Mouse (Mus musculus): ENCODE results near the gene Amh. TPM values are rescaled to one million over a fixed set of nuclear protein-coding genes. Genes with fewer than 3 reads are reported as not detected.
A peak's percentile ranks its signal among the peaks of the same experiment; 100 is the strongest.

The Amh gene
- polyA plus RNA-seq (2015; fragmentation: Nextera tagmentation; extraction: Ambion mirVana), result not detected in 2 replicates

DNA sequence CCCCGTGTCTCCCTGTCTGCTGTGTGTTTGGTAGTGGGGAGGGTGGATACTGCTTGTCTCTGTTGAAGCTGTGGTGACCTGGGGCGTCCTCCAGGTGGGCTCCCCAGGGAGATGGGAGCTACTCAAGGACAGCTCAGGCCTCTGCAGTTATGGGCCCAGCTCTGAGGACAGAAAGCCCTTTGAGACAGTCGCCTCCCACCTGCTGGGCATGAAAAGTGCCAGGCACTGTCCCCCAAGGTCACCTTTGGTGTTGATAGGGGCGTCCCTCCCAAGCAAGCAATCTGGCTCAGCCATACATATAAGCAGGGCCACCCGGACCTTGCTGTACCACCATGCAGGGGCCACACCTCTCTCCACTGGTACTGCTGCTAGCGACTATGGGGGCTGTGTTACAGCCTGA is at the start of gene Amh:
Amh (plus strand) TSS at position 328 of the 400 bp plus-strand sequence.
- Histone ChIP-seq H3K27me3 (peaks cover 42% of the 10 kb centered on the region), H3K9me3 (no peaks in the 10 kb centered on the region), H3K27ac (no peak within 1 kb of the TSS), H3K36me3 (peaks cover 46% of the 10 kb centered on the region), H3K9ac (replicated peaks) (peak within 1 kb of the TSS; percentile 78; the same call in 1 of the 2 replicates), H3K4me3 (replicated peaks) (0 out of 2 replicates have a peak within 1 kb of the TSS, but pooled peaks have one; percentile 46), H3K4me2 (replicated peaks) (0 out of 2 replicates have a peak within 1 kb of the TSS, but pooled peaks have one; percentile 84), H3K4me1 (replicated peaks) (peaks cover 47% of the 10 kb centered on the region)
- WGBS, result 73% methylated on average over 6 of the region's 6 CpGs
- ATAC-seq, result no peak

- under 1% methylated on average over 54 of the region's 75 CpGs for WGBS
- H3K4me3 ChIP-seq (replicated peaks), result peak overlapping the region; percentile 85
- peak overlapping the region; percentile 84 for H3K27ac ChIP-seq
- peaks cover 61% of the 10 kb centered on the region for H3K4me1 ChIP-seq (replicated peaks)
- H3K36me3 ChIP-seq, result no peaks in the 10 kb centered on the region
- ATAC-seq, result peak; percentile 14
- H3K4me2 ChIP-seq (replicated peaks), result peak overlapping the region; percentile 96
- H3K9ac ChIP-seq (replicated peaks), result peak overlapping the region; percentile 91
- no peaks in the 10 kb centered on the region for H3K27me3 ChIP-seq
- no peaks in the 10 kb centered on the region for H3K9me3 ChIP-seq
Measured at GRCm38 (mm10) chr10:80755291-80756015, 49.6 kb upstream of the Amh start.

DNA sequence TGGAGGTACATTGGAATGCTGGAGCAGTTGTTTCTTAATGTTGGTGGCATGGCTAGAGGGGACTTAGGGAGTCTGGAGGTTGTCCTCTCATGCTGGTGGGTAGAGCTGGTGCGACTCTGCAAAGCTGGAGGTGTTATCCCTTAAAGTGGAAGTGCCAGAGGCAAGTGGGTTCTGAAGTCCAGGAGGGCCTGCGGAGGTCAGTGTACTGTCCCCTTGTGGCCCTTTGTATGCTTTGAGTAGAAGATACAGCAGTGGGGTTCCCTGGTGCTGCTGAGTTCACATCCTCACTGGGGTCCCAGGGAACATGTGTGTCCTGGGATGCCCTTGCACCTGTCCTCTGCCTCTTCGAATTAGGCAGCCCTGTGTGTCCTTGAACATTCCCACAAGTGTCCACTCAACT is 48.9 kb upstream of the Amh start:
- Histone ChIP-seq H3K27me3 (no peaks in the 10 kb centered on the region), H3K4me1 (replicated peaks) (peaks cover 67% of the 10 kb centered on the region), H3K27ac (no peak overlapping the region), H3K9ac (replicated peaks) (peak overlapping the region; percentile 91), H3K36me3 (no peaks in the 10 kb centered on the region), H3K4me2 (replicated peaks) (peak overlapping the region; percentile 96), H3K4me3 (replicated peaks) (peak overlapping the region; percentile 85), H3K9me3 (no peaks in the 10 kb centered on the region)
- ATAC-seq, result no peak
- WGBS, result 41% methylated on average over 3 of the region's 3 CpGs

GRCm38 (mm10) chr10:80756509-80756908 is 48.5 kb upstream of the Amh start:
- Histone ChIP-seq H3K4me1 (replicated peaks) (peaks cover 70% of the 10 kb centered on the region), H3K4me2 (replicated peaks) (peak overlapping the region; percentile 96), H3K36me3 (no peaks in the 10 kb centered on the region), H3K27me3 (no peaks in the 10 kb centered on the region), H3K4me3 (replicated peaks) (peak overlapping the region; percentile 85), H3K27ac (no peak overlapping the region), H3K9ac (replicated peaks) (peak overlapping the region; percentile 91), H3K9me3 (no peaks in the 10 kb centered on the region)
- ATAC-seq, result no peak
- 72% methylated on average over 2 of the region's 2 CpGs for WGBS

GRCm38 (mm10) chr10:80756967-80757366 is 48.1 kb upstream of the Amh start:
- Histone ChIP-seq H3K4me1 (replicated peaks) (peaks cover 69% of the 10 kb centered on the region), H3K4me2 (replicated peaks) (peak overlapping the region; percentile 96), H3K9ac (replicated peaks) (peak overlapping the region; percentile 91), H3K4me3 (replicated peaks) (peak overlapping the region; percentile 85), H3K27ac (no peak overlapping the region), H3K27me3 (no peaks in the 10 kb centered on the region), H3K9me3 (no peaks in the 10 kb centered on the region), H3K36me3 (no peaks in the 10 kb centered on the region)
- no peak for ATAC-seq
- 75% methylated on average over 4 of the region's 4 CpGs for WGBS

DNA sequence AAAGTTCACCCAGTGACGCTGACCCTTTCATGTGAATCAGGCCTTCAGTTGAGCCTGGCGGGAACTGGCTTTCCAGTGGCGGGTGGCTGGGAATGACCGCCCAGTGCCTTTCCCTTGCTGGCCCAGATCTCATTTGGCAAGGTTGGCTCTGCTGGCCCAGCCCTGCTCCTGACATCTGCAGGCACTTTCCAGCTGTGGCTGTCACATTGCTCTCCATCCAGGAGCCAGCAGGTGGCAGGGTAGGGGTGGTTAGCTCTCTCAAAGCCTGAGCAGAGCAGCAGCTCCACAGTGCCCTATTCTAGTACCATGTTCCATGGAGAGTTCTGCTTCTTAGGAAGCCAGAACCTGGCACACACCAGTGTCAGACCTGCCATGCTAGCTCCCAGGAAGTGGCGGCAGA is 47.3 kb upstream of the Amh start:
- peaks cover 62% of the 10 kb centered on the region for H3K4me1 ChIP-seq (replicated peaks)
- H3K9me3 ChIP-seq, result no peaks in the 10 kb centered on the region
- peak overlapping the region; percentile 91; the same call in 1 of the 2 replicates for H3K9ac ChIP-seq (replicated peaks)
- H3K27me3 ChIP-seq, result no peaks in the 10 kb centered on the region
- H3K36me3 ChIP-seq, result no peaks in the 10 kb centered on the region
- 0 out of 2 replicates have a peak overlapping the region, but pooled peaks have one; percentile 3 for H3K4me3 ChIP-seq (replicated peaks)
- WGBS, result 43% methylated on average over 5 of the region's 5 CpGs
- peak overlapping the region; percentile 96 for H3K4me2 ChIP-seq (replicated peaks)
- ATAC-seq, result peak; percentile 12; the same call in 1 of the 2 replicates
- H3K27ac ChIP-seq, result no peak overlapping the region

DNA sequence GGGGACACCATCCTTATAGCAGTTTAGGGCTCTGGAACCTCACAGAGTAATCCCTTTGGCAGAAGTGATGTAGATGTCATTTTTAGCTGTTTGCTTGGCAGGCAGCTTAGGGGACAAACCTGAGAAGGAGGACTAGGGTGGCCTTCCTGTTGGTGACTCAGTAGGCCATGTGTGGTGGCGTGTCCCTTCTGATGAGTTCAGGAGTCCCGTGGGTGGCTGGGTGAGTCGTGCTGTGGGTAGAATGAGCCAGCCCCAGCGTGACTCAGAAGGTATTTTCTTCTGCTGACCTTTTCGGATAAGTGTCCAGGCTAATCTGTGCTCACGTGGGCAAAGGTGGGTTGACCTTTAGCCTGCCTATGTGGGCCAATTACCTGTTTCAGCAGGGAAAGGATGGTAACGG is 46.4 kb upstream of the Amh start:
- 89% methylated on average over 7 of the region's 7 CpGs for WGBS
- no peak overlapping the region for H3K27ac ChIP-seq
- peaks cover 62% of the 10 kb centered on the region for H3K4me1 ChIP-seq (replicated peaks)

GRCm38 (mm10) chr10:80760596-80761524 is 44.2 kb upstream of the Amh start:
- Histone ChIP-seq H3K4me1 (replicated peaks) (peaks cover 55% of the 10 kb centered on the region), H3K4me3 (replicated peaks) (no peak overlapping the region), H3K9ac (replicated peaks) (no peak overlapping the region), H3K9me3 (no peaks in the 10 kb centered on the region), H3K27ac (no peak overlapping the region), H3K36me3 (peaks cover 7% of the 10 kb centered on the region; the same call in 1 of the 2 replicates), H3K4me2 (replicated peaks) (no peak overlapping the region), H3K27me3 (no peaks in the 10 kb centered on the region)
- WGBS, result 92% methylated on average over 4 of the region's 4 CpGs
- ATAC-seq, result no peak

More for the DNA sequence above, 46.4 kb upstream of the Amh start:
- Histone ChIP-seq H3K4me3 (replicated peaks) (no peak overlapping the region), H3K27me3 (no peaks in the 10 kb centered on the region), H3K4me2 (replicated peaks) (no peak overlapping the region), H3K36me3 (no peaks in the 10 kb centered on the region), H3K9me3 (no peaks in the 10 kb centered on the region), H3K9ac (replicated peaks) (peak overlapping the region; percentile 41; the same call in 1 of the 2 replicates)
- no peak for ATAC-seq

- Histone ChIP-seq H3K4me2 (replicated peaks) (no peak overlapping the region), H3K27me3 (no peaks in the 10 kb centered on the region), H3K36me3 (peaks cover 16% of the 10 kb centered on the region), H3K4me1 (replicated peaks) (peaks cover 45% of the 10 kb centered on the region), H3K27ac (no peak overlapping the region), H3K9me3 (no peaks in the 10 kb centered on the region), H3K9ac (replicated peaks) (no peak overlapping the region), H3K4me3 (replicated peaks) (no peak overlapping the region)
- no peak for ATAC-seq
- 66% methylated on average over 3 of the region's 3 CpGs for WGBS
Measured at GRCm38 (mm10) chr10:80761821-80762220, 43.2 kb upstream of the Amh start.

GRCm38 (mm10) chr10:80763502-80763901 is 41.5 kb upstream of the Amh start:
- no peak overlapping the region for H3K9ac ChIP-seq (replicated peaks)
- no peak overlapping the region for H3K27ac ChIP-seq
- H3K36me3 ChIP-seq, result peaks cover 31% of the 10 kb centered on the region
- H3K4me2 ChIP-seq (replicated peaks), result no peak overlapping the region
- no peak overlapping the region for H3K4me3 ChIP-seq (replicated peaks)
- peaks cover 28% of the 10 kb centered on the region for H3K4me1 ChIP-seq (replicated peaks)
- WGBS, result 93% methylated on average over 2 of the region's 2 CpGs
- no peak for ATAC-seq
- H3K27me3 ChIP-seq, result no peaks in the 10 kb centered on the region
- H3K9me3 ChIP-seq, result no peaks in the 10 kb centered on the region

- H3K9ac ChIP-seq (replicated peaks), result no peak overlapping the region
- no peaks in the 10 kb centered on the region for H3K27me3 ChIP-seq
- H3K27ac ChIP-seq, result no peak overlapping the region
- H3K9me3 ChIP-seq, result no peaks in the 10 kb centered on the region
- 86% methylated on average over 2 of the region's 2 CpGs for WGBS
- H3K36me3 ChIP-seq, result peaks cover 52% of the 10 kb centered on the region
- ATAC-seq, result no peak
- no peak overlapping the region for H3K4me3 ChIP-seq (replicated peaks)
- H3K4me2 ChIP-seq (replicated peaks), result no peak overlapping the region
- H3K4me1 ChIP-seq (replicated peaks), result peaks cover 10% of the 10 kb centered on the region
Measured at GRCm38 (mm10) chr10:80765746-80766145, 39.3 kb upstream of the Amh start.
